Mouse (Mus musculus) liver, embryonic 12.5 days (tissue): ENCODE data around the gene Gm10273. TPM values are rescaled to one million over a fixed set of nuclear protein-coding genes. Genes with fewer than 3 reads are reported as not detected.
A peak's percentile ranks its signal among the peaks of the same experiment; 100 is the strongest.

Source experiments
- ATAC-seq: fragments of 200-750 bp; cut with Nextera tagmentation; 2 replicates; pipeline ENCODE4 v1.8.0; 2017; ENCODE audit warnings: moderate number of reproducible peaks, mild to moderate bottlenecking, moderate library complexity
- H3K27ac ChIP-seq: fragments of 300-500 bp; sonication (generic); 2 replicates; pipeline ENCODE4 v1.5.1; 2016; ENCODE audit warnings: mild to moderate bottlenecking
- H3K27me3 ChIP-seq: fragments of 300-500 bp; sonication (generic); replicated peaks from 2 replicates; pipeline ENCODE4 v1.6.1; 2016; ENCODE audit warnings: mild to moderate bottlenecking, moderate library complexity
- H3K36me3 ChIP-seq: fragments of 300-500 bp; sonication (generic); 2 replicates; pipeline ENCODE4 v1.6.1; 2016; ENCODE audit warnings: mild to moderate bottlenecking, moderate library complexity
- H3K4me1 ChIP-seq: fragments of 300-500 bp; sonication (generic); 2 replicates; pipeline ENCODE4 v1.6.1; 2016
- H3K4me2 ChIP-seq: fragments of 300-500 bp; sonication (generic); 2 replicates; pipeline ENCODE4 v1.6.1; 2016; ENCODE audit warnings: mild to moderate bottlenecking, moderate library complexity
- H3K4me3 ChIP-seq: fragments of 300-500 bp; sonication (generic); 2 replicates; pipeline ENCODE4 v1.5.1; 2016; ENCODE audit warnings: mild to moderate bottlenecking, moderate library complexity
- H3K9ac ChIP-seq: fragments of 300-500 bp; sonication (generic); 2 replicates; pipeline ENCODE4 v1.6.1; 2016; ENCODE audit warnings: mild to moderate bottlenecking, moderate library complexity
- H3K9me3 ChIP-seq: fragments of 300-500 bp; sonication (generic); replicated peaks from 2 replicates; pipeline ENCODE4 v1.6.1; 2016; ENCODE audit warnings: mild to moderate bottlenecking, moderate library complexity
- WGBS: fragments of 180-500 bp; shearing (Covaris S2); methylation state at CpG from one replicate; pipeline ENCODE4 v1.1.7; 2016; ENCODE audit not compliant: insufficient replicate concordance; 5-methylcytosine and 5-hydroxymethylcytosine counted together
- polyA plus RNA-seq: library from polyadenylated mRNA; unstranded; fragments of >200 nt; fragmentation: Nextera tagmentation; extraction: Ambion mirVana; gene quantifications from 2 replicates; pipeline ENCODE4 v1.2.1, GENCODE M21; 2016

Gene Gm10273
- polyA plus RNA-seq, 1 experiment from 2014 or later = 5.2 TPM

GRCm38 (mm10) chr10:59438651-59439050 lies 43.2 kb downstream of the Gm10273 start:
- no peak for ATAC-seq
- H3K4me1 ChIP-seq = peaks cover 8% of the 10 kb centered on the region
- H3K9ac ChIP-seq = no peak overlapping the region
- H3K9me3 ChIP-seq = no peaks in the 10 kb centered on the region
- H3K27me3 ChIP-seq = no peaks in the 10 kb centered on the region; the same call in 1 of the 2 replicates
- no peak overlapping the region for H3K4me3 ChIP-seq
- H3K36me3 ChIP-seq = no peaks in the 10 kb centered on the region
- H3K27ac ChIP-seq = no peak overlapping the region
- 81% methylated on average over 12 of the region's 12 CpGs for WGBS
- no peak overlapping the region for H3K4me2 ChIP-seq

GRCm38 (mm10) chr10:59439508-59439931 lies 44.1 kb downstream of the Gm10273 start:
- no peak overlapping the region for H3K4me3 ChIP-seq
- H3K4me1 ChIP-seq = peaks cover 16% of the 10 kb centered on the region
- no peak overlapping the region for H3K4me2 ChIP-seq
- 53% methylated on average over 5 of the region's 5 CpGs for WGBS
- H3K9ac ChIP-seq = no peak overlapping the region
- no peak overlapping the region for H3K27ac ChIP-seq
- no peaks in the 10 kb centered on the region for H3K36me3 ChIP-seq
- no peaks in the 10 kb centered on the region; the same call in 1 of the 2 replicates for H3K27me3 ChIP-seq
- no peaks in the 10 kb centered on the region for H3K9me3 ChIP-seq
- ATAC-seq = no peak

GRCm38 (mm10) chr10:59440177-59440576 lies 44.7 kb downstream of the Gm10273 start:
- H3K4me2 ChIP-seq = no peak overlapping the region
- no peaks in the 10 kb centered on the region for H3K36me3 ChIP-seq
- H3K4me3 ChIP-seq = peak overlapping the region; percentile 8; the same call in 1 of the 2 replicates
- no peaks in the 10 kb centered on the region for H3K9me3 ChIP-seq
- peaks cover 20% of the 10 kb centered on the region for H3K4me1 ChIP-seq
- ATAC-seq = no peak
- no peak overlapping the region for H3K9ac ChIP-seq
- H3K27ac ChIP-seq = no peak overlapping the region
- WGBS = 36% methylated on average over 6 of the region's 6 CpGs
- H3K27me3 ChIP-seq = no peaks in the 10 kb centered on the region; the same call in 1 of the 2 replicates

GRCm38 (mm10) chr10:59441735-59442134 lies 46.3 kb downstream of the Gm10273 start, which contains the start of gene Oit3:
TSS of gene Oit3 (minus strand) at chr10:59441778.
- no peak for ATAC-seq

GRCm38 (mm10) chr10:59443212-59443611 lies 47.8 kb downstream of the Gm10273 start:
- H3K27ac ChIP-seq = no peak overlapping the region
- no peak overlapping the region for H3K4me3 ChIP-seq
- H3K36me3 ChIP-seq = no peaks in the 10 kb centered on the region
- H3K27me3 ChIP-seq = no peaks in the 10 kb centered on the region; the same call in 1 of the 2 replicates
- peaks cover 25% of the 10 kb centered on the region for H3K4me1 ChIP-seq
- H3K9ac ChIP-seq = no peak overlapping the region
- WGBS = 7% methylated on average over 7 of the region's 7 CpGs
- H3K4me2 ChIP-seq = no peak overlapping the region
- no peak for ATAC-seq
- no peaks in the 10 kb centered on the region for H3K9me3 ChIP-seq

More at GRCm38 (mm10) chr10:59441735-59442134, 46.3 kb downstream of the Gm10273 start, which contains the start of gene Oit3:
- WGBS = 52% methylated on average over 11 of the region's 11 CpGs
- peaks cover 20% of the 10 kb centered on the region for H3K4me1 ChIP-seq
- peak within 1 kb of the TSS; percentile 8; the same call in 1 of the 2 replicates for H3K4me3 ChIP-seq
- H3K9me3 ChIP-seq = no peaks in the 10 kb centered on the region
- H3K27me3 ChIP-seq = no peaks in the 10 kb centered on the region; the same call in 1 of the 2 replicates
- no peaks in the 10 kb centered on the region for H3K36me3 ChIP-seq
- no peak within 1 kb of the TSS for H3K27ac ChIP-seq
- H3K9ac ChIP-seq = no peak within 1 kb of the TSS
- H3K4me2 ChIP-seq = no peak within 1 kb of the TSS

GRCm38 (mm10) chr10:59444106-59444505 lies 48.7 kb downstream of the Gm10273 start:
- Histone ChIP-seq H3K9ac (no peak overlapping the region), H3K27ac (no peak overlapping the region), H3K4me3 (no peak overlapping the region), H3K4me2 (no peak overlapping the region), H3K27me3 (no peaks in the 10 kb centered on the region), H3K4me1 (peaks cover 25% of the 10 kb centered on the region), H3K9me3 (no peaks in the 10 kb centered on the region), H3K36me3 (no peaks in the 10 kb centered on the region)
- no peak for ATAC-seq
- 28% methylated on average over 3 of the region's 3 CpGs for WGBS

DNA sequence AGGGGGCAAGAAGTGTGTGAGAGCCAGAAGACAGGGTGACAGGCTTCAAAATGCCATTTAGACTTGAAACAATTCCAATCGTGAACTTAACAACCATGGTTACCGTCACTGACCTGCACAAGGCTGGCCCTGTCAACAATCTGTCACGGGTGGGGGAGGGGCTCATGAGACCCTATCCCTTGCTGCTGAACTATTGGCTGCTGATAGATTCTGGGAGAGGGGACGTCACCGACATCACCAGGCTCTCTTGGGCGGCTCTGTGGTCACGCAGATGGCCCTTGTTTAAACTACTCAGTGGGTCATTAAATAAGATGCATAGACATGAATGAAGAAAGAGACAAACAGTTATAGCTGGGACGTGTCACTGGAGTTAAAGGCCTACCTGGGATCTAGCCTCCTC lies 49.2 kb downstream of the Gm10273 start:
- Histone ChIP-seq H3K4me2 (no peak overlapping the region), H3K36me3 (no peaks in the 10 kb centered on the region), H3K9ac (no peak overlapping the region), H3K4me1 (peaks cover 25% of the 10 kb centered on the region), H3K27me3 (no peaks in the 10 kb centered on the region), H3K27ac (no peak overlapping the region), H3K9me3 (no peaks in the 10 kb centered on the region), H3K4me3 (no peak overlapping the region)
- no peak for ATAC-seq
- 23% methylated on average over 8 of the region's 8 CpGs for WGBS

Other genes with a start within 250 kb of the Gm10273 start
- gene Sept10, start 173.8 kb upstream of the Gm10273 start, polyA plus RNA-seq = 12.8 and 12.9 TPM in 2 replicates
- gene Sowahc, start 173.7 kb upstream of the Gm10273 start, polyA plus RNA-seq = 2.8 and 3.1 TPM in 2 replicates
- gene P4ha1, start 72.3 kb upstream of the Gm10273 start, polyA plus RNA-seq = 24.7 and 27.4 TPM in 2 replicates
- 39.0 and 41.3 TPM in 2 replicates for gene Pla2g12b, start 8.0 kb downstream of the Gm10273 start, polyA plus RNA-seq
- gene Oit3, start 46.1 kb downstream of the Gm10273 start, polyA plus RNA-seq = 32.4 and 37.4 TPM in 2 replicates
- gene Gm10322, start 220.4 kb downstream of the Gm10273 start, polyA plus RNA-seq = not detected in 2 replicates
- gene Mcu, start 221.1 kb downstream of the Gm10273 start, polyA plus RNA-seq = 14.3 and 14.6 TPM in 2 replicates